In genomic region chr2:45049279-45049678, GRCm38 (mm10) we compare ENCODE assay signal across 10 mouse cellular contexts.
DNase-seq lines count a peak whose midpoint lies in the region; ATAC-seq and TF ChIP-seq lines count a peak whose summit lies in the region.
"Had no signal": no experiment of that assay in that cellular context is flagged by ENCODE, and none has a peak within 500 bp of the region (broad histone marks: within the 10 kb centered on the region; RNA-seq: fewer than 3 reads in every experiment).

No protein-coding gene starts in this region.

- H3K4me1 ChIP-seq in midbrain, embryonic 12.5 days: peaks cover 40% of the 10 kb centered on the region
- H3K4me1 ChIP-seq in midbrain, embryonic 15.5 days: peaks cover 20% of the 10 kb centered on the region
- H3K4me1 ChIP-seq in heart, embryonic 13.5 days: peaks cover 56% of the 10 kb centered on the region
- H3K4me1 ChIP-seq in thymus, adult 2 months (replicated peaks; ENCODE audit: control insufficient read depth, insufficient read depth, low read length): peaks cover 5% of the 10 kb centered on the region
- peaks cover 46% of the 10 kb centered on the region for H3K4me1 ChIP-seq in forebrain, embryonic 12.5 days

- H3K36me3 ChIP-seq in midbrain, embryonic 12.5 days: no peaks in the 10 kb centered on the region
- no peaks in the 10 kb centered on the region for H3K36me3 ChIP-seq in midbrain, embryonic 15.5 days (replicated peaks)
- no peaks in the 10 kb centered on the region for H3K36me3 ChIP-seq in heart, embryonic 13.5 days
- peaks cover 4% of the 10 kb centered on the region for H3K36me3 ChIP-seq in myocyte (ENCODE audit: control insufficient read depth, insufficient read depth)
- no peaks in the 10 kb centered on the region for H3K36me3 ChIP-seq in thymus, adult 2 months (ENCODE audit: control insufficient read depth, insufficient read depth, low read length)
- no peaks in the 10 kb centered on the region for H3K36me3 ChIP-seq in forebrain, embryonic 12.5 days (replicated peaks)
- H3K36me3 ChIP-seq: embryonic facial prominence, embryonic 13.5 days had no signal

- no peaks in the 10 kb centered on the region for H3K9me3 ChIP-seq in midbrain, embryonic 12.5 days
- no peaks in the 10 kb centered on the region for H3K9me3 ChIP-seq in midbrain, embryonic 15.5 days
- no peaks in the 10 kb centered on the region for H3K9me3 ChIP-seq in heart, embryonic 13.5 days
- H3K9me3 ChIP-seq in forebrain, embryonic 12.5 days: no peaks in the 10 kb centered on the region
- H3K9me3 ChIP-seq: embryonic facial prominence, embryonic 13.5 days had no signal

- 64% methylated on average over 2 of the region's 2 CpGs for WGBS in midbrain, embryonic 12.5 days
- 42% methylated on average over 2 of the region's 2 CpGs for WGBS in midbrain, embryonic 15.5 days
- WGBS in heart, embryonic 13.5 days: 48% methylated on average over 2 of the region's 2 CpGs
- WGBS in thymus, adult 2 months: 47% methylated on average over 2 of the region's 2 CpGs
- 59% methylated on average over 2 of the region's 2 CpGs for WGBS in forebrain, embryonic 12.5 days

- no peak overlapping the region for H3K9ac ChIP-seq in midbrain, embryonic 12.5 days (replicated peaks)
- H3K9ac ChIP-seq in midbrain, embryonic 15.5 days: no peak overlapping the region
- no peak overlapping the region for H3K9ac ChIP-seq in heart, embryonic 13.5 days
- H3K9ac ChIP-seq in forebrain, embryonic 12.5 days: no peak overlapping the region
- H3K9ac ChIP-seq: embryonic facial prominence, embryonic 13.5 days had no signal

- H3K4me3 ChIP-seq in midbrain, embryonic 12.5 days: no peak overlapping the region
- H3K4me3 ChIP-seq in midbrain, embryonic 15.5 days: no peak overlapping the region
- H3K4me3 ChIP-seq in heart, embryonic 13.5 days: no peak overlapping the region
- no peak overlapping the region for H3K4me3 ChIP-seq in myocyte
- no peak overlapping the region for H3K4me3 ChIP-seq in thymus, adult 2 months (ENCODE audit: control insufficient read depth, insufficient read depth, low read length)
- no peak overlapping the region for H3K4me3 ChIP-seq in forebrain, embryonic 12.5 days (replicated peaks)
- H3K4me3 ChIP-seq: embryonic facial prominence, embryonic 13.5 days had no signal

- no peak for TF ChIP-seq CTCF in thymus, adult 2 months (IDR thresholded peaks at IDR 0.05; ENCODE audit: borderline replicate concordance, control insufficient read depth, extremely low read depth, insufficient read depth, low read length, poor library complexity)

- DNase-seq in heart, adult 11 months: peak; percentile 97
- no peak for DNase-seq in heart, postnatal 36 days
- DNase-seq in thymus, adult 2 months: no peak

- no peak for ATAC-seq in midbrain, embryonic 12.5 days (ENCODE audit: low FRiP score, low read depth)
- ATAC-seq in midbrain, embryonic 15.5 days (replicated peaks): no peak
- ATAC-seq in heart, embryonic 13.5 days (ENCODE audit: extremely low read depth, insufficient number of reproducible peaks, low FRiP score, low TSS enrichment): peak; percentile 80
- ATAC-seq in forebrain, embryonic 12.5 days (ENCODE audit: low FRiP score): no peak
- ATAC-seq: inflammation-experienced regulatory T-cells, adult 6 months had no signal

- 0 out of 2 replicates have a peak overlapping the region, but pooled peaks have one; percentile 15 for H3K27ac ChIP-seq in midbrain, embryonic 12.5 days (replicated peaks)
- no peak overlapping the region for H3K27ac ChIP-seq in midbrain, embryonic 15.5 days
- no peak overlapping the region for H3K27ac ChIP-seq in heart, embryonic 13.5 days (replicated peaks)
- no peak overlapping the region for H3K27ac ChIP-seq in thymus, adult 2 months (ENCODE audit: control insufficient read depth, insufficient read depth, low read length)
- H3K27ac ChIP-seq in forebrain, embryonic 12.5 days: no peak overlapping the region
- H3K27ac ChIP-seq: embryonic facial prominence, embryonic 13.5 days had no signal

- no peaks in the 10 kb centered on the region for H3K27me3 ChIP-seq in midbrain, embryonic 12.5 days
- no peaks in the 10 kb centered on the region for H3K27me3 ChIP-seq in midbrain, embryonic 15.5 days (replicated peaks)
- H3K27me3 ChIP-seq in heart, embryonic 13.5 days (replicated peaks): no peaks in the 10 kb centered on the region
- no peaks in the 10 kb centered on the region for H3K27me3 ChIP-seq in myocyte (ENCODE audit: control insufficient read depth, insufficient read depth, insufficient read length)
- H3K27me3 ChIP-seq in thymus, adult 2 months (ENCODE audit: control insufficient read depth, insufficient read depth, low read length): no peaks in the 10 kb centered on the region
- no peaks in the 10 kb centered on the region for H3K27me3 ChIP-seq in forebrain, embryonic 12.5 days
- H3K27me3 ChIP-seq: embryonic facial prominence, embryonic 13.5 days had no signal

- H3K4me2 ChIP-seq in midbrain, embryonic 12.5 days (replicated peaks): no peak overlapping the region
- no peak overlapping the region for H3K4me2 ChIP-seq in midbrain, embryonic 15.5 days
- no peak overlapping the region for H3K4me2 ChIP-seq in heart, embryonic 13.5 days
- H3K4me2 ChIP-seq in myocyte (ENCODE audit: low read depth): no peak overlapping the region
- no peak overlapping the region for H3K4me2 ChIP-seq in forebrain, embryonic 12.5 days
- H3K4me2 ChIP-seq: embryonic facial prominence, embryonic 13.5 days had no signal

- intact Hi-C loops in heart, postnatal 36 days (cut with DNase I): no loop called here

- H3K79me2 ChIP-seq in myocyte (ENCODE audit: control insufficient read depth, insufficient read depth): peaks cover 86% of the 10 kb centered on the region

- no peak overlapping the region for H3ac ChIP-seq in myocyte (ENCODE audit: control insufficient read depth, insufficient read length)

- no peak for TF ChIP-seq POLR2A in myocyte (IDR thresholded peaks at IDR 0.05; ENCODE audit: insufficient read length, low read depth)
- no peak for TF ChIP-seq POLR2A in thymus, adult 2 months (IDR thresholded peaks at IDR 0.05; ENCODE audit: control insufficient read depth, extremely low read depth, insufficient read depth, low read length, poor library complexity)

TF ChIP-seq in myocyte, 11 proteins besides CTCF, POLR2A, EP300 and RAD21:
- TF ChIP-seq MAX (IDR thresholded peaks at IDR 0.05; ENCODE audit: low read depth) (no peak), MYOG (IDR thresholded peaks at IDR 0.05; ENCODE audit: control insufficient read depth in 1 of 3, insufficient read depth in 1 of 3, insufficient read length in 2 of 3, low read depth in 2 of 3) (no peak), TCF3 (IDR thresholded peaks at IDR 0.05; ENCODE audit: insufficient read length, low read depth) (no peak), TCF12 (IDR thresholded peaks at IDR 0.05; ENCODE audit: insufficient read depth, poor library complexity, severe bottlenecking) (no peak), REST (IDR thresholded peaks at IDR 0.05; ENCODE audit: insufficient read depth, insufficient read length) (no peak), MYOD1 (IDR thresholded peaks at IDR 0.05; ENCODE audit: control insufficient read depth in 1 of 3, insufficient read length in 2 of 3, low read depth in 2 of 3) (no peak), POLR2AphosphoS2 (IDR thresholded peaks at IDR 0.05; ENCODE audit: insufficient read length, low read depth) (no peak), CEBPB (IDR thresholded peaks at IDR 0.05; ENCODE audit: insufficient read depth, poor library complexity, severe bottlenecking) (0 out of 2 replicates have a peak, but pooled peaks have one; percentile 26), USF1 (IDR thresholded peaks at IDR 0.05; ENCODE audit: low read depth) (peak; percentile 54), E2F4 (IDR thresholded peaks at IDR 0.05; ENCODE audit: insufficient read depth) (no peak), SRF (IDR thresholded peaks at IDR 0.05; ENCODE audit: control insufficient read depth, insufficient read length, low read depth) (no peak)
